Mouse (Mus musculus) liver, adult 2 months (tissue): ENCODE measurements around the gene Hoxb13.

Experiments used
- CTCF ChIP-seq: fragments of 200-500 bp; IDR thresholded peaks from 2 replicates; pipeline ENCODE4 v1.5.1; 2011; ENCODE audit warnings: low read depth, low read length, control low read depth
- POLR2A ChIP-seq: fragments of 200-500 bp; IDR thresholded peaks from 2 replicates; pipeline ENCODE4 v1.6.1; 2011; ENCODE audit warnings: low read length, control low read depth; ENCODE audit not compliant: insufficient read depth; ENCODE audit errors: extremely low read depth

GRCm38 (mm10) chr11:96145622-96146270 is 48.4 kb upstream of the Hoxb13 start:
- no peak for TF ChIP-seq POLR2A
- peak; percentile 88 for TF ChIP-seq CTCF
